Mouse (Mus musculus): ENCODE results near the gene Fa2h. TPM values are rescaled to one million over a fixed set of nuclear protein-coding genes. Genes with fewer than 3 reads are reported as not detected.

Fa2h gene
- polyA plus RNA-seq (2015; fragmentation: Nextera tagmentation; extraction: Ambion mirVana), result 18.1 and 21.5 TPM in 2 replicates

DNA sequence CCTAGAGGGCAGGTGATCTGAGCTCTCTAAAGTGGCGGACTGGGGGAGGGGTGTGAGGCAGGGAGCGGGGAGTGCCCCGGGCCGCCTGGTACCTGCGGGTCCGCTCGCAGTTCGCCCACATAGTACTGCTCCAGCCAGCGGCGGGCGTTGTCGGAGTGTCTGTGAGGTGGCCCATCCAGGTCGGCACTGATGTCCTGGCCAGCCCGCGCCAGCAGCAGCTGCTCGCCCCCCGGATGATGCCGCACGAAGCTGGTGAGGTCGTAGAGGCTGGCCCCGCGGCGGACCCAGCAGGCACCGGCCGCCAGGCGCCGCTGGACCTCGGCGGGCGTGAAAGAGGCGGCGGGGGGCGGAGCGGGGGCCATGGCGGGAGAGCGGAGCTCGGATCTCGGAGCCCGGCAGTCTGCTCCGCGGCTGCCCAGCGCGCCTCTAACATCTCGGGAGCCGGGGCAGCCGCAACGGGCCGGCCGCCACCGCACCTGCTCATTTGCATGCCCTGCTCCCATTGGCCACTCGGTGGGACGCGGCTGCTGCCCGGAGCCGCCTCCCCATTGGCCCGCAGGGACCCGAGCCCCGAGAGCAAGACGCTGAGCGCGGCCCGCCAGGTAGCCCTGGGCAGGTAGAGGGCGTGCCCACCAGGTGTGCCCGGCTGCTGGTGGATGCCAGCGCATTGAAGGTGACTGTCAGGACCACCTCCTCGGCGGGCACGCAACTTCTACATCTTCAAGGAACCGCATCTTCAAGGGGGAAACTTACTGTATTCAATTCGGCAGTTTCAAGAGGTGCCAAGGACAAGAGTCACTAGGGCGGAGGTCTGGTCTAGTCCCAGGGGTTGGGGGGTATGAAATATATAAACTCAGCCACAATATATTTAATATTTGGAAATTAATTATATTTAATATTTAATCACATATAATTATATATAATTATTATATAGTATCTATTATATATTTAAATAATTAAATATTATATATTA, at the start of gene Fa2h:
Gene Fa2h (minus strand): TSS at position 434 of the 973 bp plus-strand sequence.

DNA sequence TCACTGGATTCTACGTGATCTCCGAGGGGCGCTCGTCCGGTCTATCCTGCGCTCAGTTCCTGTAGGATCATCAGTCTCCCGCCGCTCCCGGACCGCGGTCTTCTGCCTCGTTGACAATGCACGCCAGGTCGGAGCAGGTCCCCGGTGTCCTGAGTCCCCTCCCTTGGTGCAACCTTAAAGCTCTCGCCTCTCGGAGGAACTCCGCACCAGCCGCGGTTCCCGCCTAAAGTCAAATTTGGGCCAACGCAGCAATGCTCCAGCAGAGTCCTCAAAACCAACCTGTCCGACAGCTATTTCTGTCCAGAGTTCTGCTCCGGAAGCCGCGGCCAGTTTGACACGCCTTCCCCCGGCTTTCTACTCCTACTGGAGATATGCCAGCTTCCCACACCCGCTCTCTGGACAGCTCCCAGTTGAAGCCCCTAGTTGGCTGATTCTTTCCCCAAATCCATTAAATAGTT, 55.7 kb downstream of the Fa2h start, which contains the start of gene Mlkl:
Gene Mlkl (minus strand): TSS at position 288 of the 458 bp plus-strand sequence.

DNA sequence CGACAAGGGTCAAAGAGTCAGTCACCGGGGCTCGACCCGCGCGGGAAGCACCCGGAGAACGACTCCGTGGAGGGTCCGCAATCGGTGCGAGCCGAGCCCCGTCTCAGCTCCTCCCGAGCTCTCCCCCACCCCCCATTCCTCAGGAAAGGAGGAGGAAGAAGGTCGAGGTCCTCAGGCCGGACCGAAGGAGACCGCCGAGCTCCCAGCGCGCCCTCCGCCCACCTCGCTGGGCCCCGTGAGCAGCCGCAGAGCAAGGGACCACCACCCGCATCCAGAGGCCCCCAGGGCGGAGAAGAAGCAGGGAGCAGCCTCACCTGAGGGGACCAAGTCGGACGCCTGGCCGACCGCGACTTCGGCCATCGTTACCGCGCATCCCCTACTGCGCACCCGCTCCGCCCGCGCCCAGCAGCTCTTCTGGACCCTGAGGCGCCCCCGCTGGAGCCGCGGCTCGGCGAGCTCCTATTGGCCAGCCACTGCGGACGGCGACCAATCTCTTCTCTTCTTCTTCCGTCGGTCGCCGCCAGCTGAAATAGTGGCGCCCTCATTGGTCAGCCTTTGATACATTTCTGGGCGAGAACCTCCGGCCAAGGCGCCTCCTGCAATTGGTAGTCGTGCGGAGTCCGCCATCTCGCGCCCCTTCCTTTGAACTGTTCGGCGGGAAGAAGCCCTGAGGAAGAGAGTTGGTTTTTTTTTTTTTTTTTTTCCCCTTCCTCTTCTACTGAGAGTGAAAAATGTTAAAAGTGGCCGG, 93.6 kb downstream of the Fa2h start, which contains the start of gene Rfwd3:
Gene Rfwd3 (minus strand): TSS at position 402 of the 748 bp plus-strand sequence.

Other genes with a start within 250 kb of the Fa2h start
- gene Glg1, start 134.6 kb downstream of the Fa2h start, polyA plus RNA-seq (2015; fragmentation: Nextera tagmentation; extraction: Ambion mirVana), result 32.6 and 35.8 TPM in 2 replicates
- 12.3 and 14.0 TPM in 2 replicates for gene Rfwd3, start 93.6 kb downstream of the Fa2h start, polyA plus RNA-seq (2015; fragmentation: Nextera tagmentation; extraction: Ambion mirVana)
- gene Mlkl, start 55.6 kb downstream of the Fa2h start, polyA plus RNA-seq (2015; fragmentation: Nextera tagmentation; extraction: Ambion mirVana), result 10.0 and 11.1 TPM in 2 replicates
- 2.2 and 2.5 TPM in 2 replicates for gene Wdr59, start 128.3 kb upstream of the Fa2h start, polyA plus RNA-seq (2015; fragmentation: Nextera tagmentation; extraction: Ambion mirVana)
- 28.9 and 30.0 TPM in 2 replicates for gene Znrf1, start 142.3 kb upstream of the Fa2h start, polyA plus RNA-seq (2015; fragmentation: Nextera tagmentation; extraction: Ambion mirVana)
- 1.1 and 1.4 TPM in 2 replicates for gene Ldhd, start 236.6 kb upstream of the Fa2h start, polyA plus RNA-seq (2015; fragmentation: Nextera tagmentation; extraction: Ambion mirVana)
- gene Zfp1, start 249.6 kb upstream of the Fa2h start, polyA plus RNA-seq (2015; fragmentation: Nextera tagmentation; extraction: Ambion mirVana), result 8.3 and 9.2 TPM in 2 replicates